Comparison of ENCODE assay signal across 20 mouse cellular contexts in the genomic region with DNA sequence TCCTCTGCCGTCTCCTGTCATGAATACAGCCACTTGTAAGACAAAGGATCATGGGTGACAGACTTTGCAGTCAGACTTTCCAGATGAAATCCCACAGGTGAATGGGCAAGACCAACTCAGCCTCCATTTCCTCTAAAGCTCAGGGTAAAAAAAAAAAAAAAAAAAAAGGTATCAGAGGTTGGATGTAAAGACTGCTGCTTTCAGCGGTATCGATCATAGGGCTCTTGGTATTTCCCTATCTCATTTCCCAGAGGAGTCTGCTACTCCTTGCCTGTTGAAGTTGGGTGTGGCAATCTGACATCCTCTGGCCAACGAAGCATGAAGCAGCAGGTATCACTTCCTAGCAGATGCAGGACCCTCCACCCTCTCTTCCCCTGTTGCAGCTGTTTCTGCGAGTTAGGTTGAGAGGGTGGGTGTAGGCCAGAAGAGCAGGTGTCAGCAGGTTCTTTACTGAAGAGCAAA. TPM values are rescaled to one million over a fixed set of nuclear protein-coding genes. Genes with fewer than 3 reads are reported as not detected.
DNase-seq lines count a peak whose midpoint lies in the region; ATAC-seq and TF ChIP-seq lines count a peak whose summit lies in the region.
"Had no signal": no experiment of that assay in that cellular context is flagged by ENCODE, and none has a peak within 500 bp of the region (broad histone marks: within the 10 kb centered on the region; RNA-seq: fewer than 3 reads in every experiment).

No protein-coding gene starts in this region.

- H3K4me2 ChIP-seq in forebrain, embryonic 14.5 days (ENCODE audit: low read length) = no peak overlapping the region
- H3K4me2 ChIP-seq: heart, embryonic 13.5 days; limb, embryonic 12.5 days; midbrain, embryonic 15.5 days; neural tube, embryonic 13.5 days had no signal

- no peaks in the 10 kb centered on the region for H3K36me3 ChIP-seq in forebrain, embryonic 10.5 days (replicated peaks)
- H3K36me3 ChIP-seq in forebrain, embryonic 14.5 days (ENCODE audit: control insufficient read depth, insufficient read depth, low read length) = no peaks in the 10 kb centered on the region
- H3K36me3 ChIP-seq in G1E (replicated peaks) = no peaks in the 10 kb centered on the region
- no peaks in the 10 kb centered on the region for H3K36me3 ChIP-seq in small intestine, adult 2 months (ENCODE audit: control insufficient read depth, insufficient read depth, low read length)
- H3K36me3 ChIP-seq: heart, embryonic 13.5 days; limb, embryonic 12.5 days; midbrain, embryonic 15.5 days; neural tube, embryonic 13.5 days had no signal

- ATAC-seq in forebrain, embryonic 14.5 days = no peak
- ATAC-seq in G1E (ENCODE audit: extremely low read depth, insufficient number of reproducible peaks, low FRiP score, poor library complexity, severe bottlenecking) = peak; percentile 69
- no peak for ATAC-seq in megakaryocyte-erythroid progenitor cell, adult 5-6 weeks (replicated peaks; ENCODE audit: low FRiP score, low TSS enrichment, poor library complexity, severe bottlenecking)
- ATAC-seq: CD4-positive, CD25-positive, alpha-beta regulatory T cell, adult 4 months; hindbrain, postnatal 0 days; midbrain, embryonic 15.5 days had no signal

- H3K27me3 ChIP-seq in forebrain, embryonic 10.5 days (ENCODE audit: poor library complexity, severe bottlenecking) = peaks cover 78% of the 10 kb centered on the region
- H3K27me3 ChIP-seq in forebrain, embryonic 14.5 days (replicated peaks; ENCODE audit: control insufficient read depth, insufficient read depth, low read length) = no peaks in the 10 kb centered on the region
- peaks cover 34% of the 10 kb centered on the region for H3K27me3 ChIP-seq in G1E (ENCODE audit: insufficient read depth, low read length)
- no peaks in the 10 kb centered on the region for H3K27me3 ChIP-seq in small intestine, adult 2 months (ENCODE audit: control insufficient read depth, insufficient read depth, low read length)

- TF ChIP-seq POLR2A in small intestine, adult 2 months (IDR thresholded peaks at IDR 0.05; ENCODE audit: low read depth, low read length) = no peak

- peak overlapping the region; percentile 71; the same call in 1 of the 2 replicates for H3K27ac ChIP-seq in forebrain, embryonic 10.5 days
- no peak overlapping the region for H3K27ac ChIP-seq in forebrain, embryonic 14.5 days (ENCODE audit: low read depth, low read length)
- peak overlapping the region; percentile 18; the same call in 1 of the 2 replicates for H3K27ac ChIP-seq in small intestine, adult 2 months (ENCODE audit: insufficient read depth, low read depth, low read length)
- H3K27ac ChIP-seq: heart, adult 2 months; heart, embryonic 13.5 days; hindbrain, postnatal 0 days; limb, embryonic 12.5 days; midbrain, embryonic 15.5 days; neural tube, embryonic 13.5 days had no signal

- DNase-seq in forebrain, embryonic 10.5 days (ENCODE audit: extremely low spot score, low spot score) = no peak
- no peak for DNase-seq in forebrain, embryonic 14.5 days (ENCODE audit: low spot score)
- DNase-seq in spleen, adult 18-20 months = peak; percentile 47 to 48
- DNase-seq in spleen, adult 12 weeks (ENCODE audit: low spot score) = no peak
- DNase-seq in G1E (ENCODE audit: low spot score) = no peak
- no peak for DNase-seq in neural tube, embryonic 10.5 days (ENCODE audit: extremely low spot score, low spot score)
- DNase-seq: cerebellum, adult 9-11 months; gastrocnemius, postnatal 36 days; retina, postnatal 1 day; right cerebral cortex, postnatal 4 days; thymus, adult 18-20 months had no signal

- no peak overlapping the region for H3K9ac ChIP-seq in forebrain, embryonic 14.5 days (ENCODE audit: low read length)
- H3K9ac ChIP-seq: heart, embryonic 13.5 days; limb, embryonic 12.5 days; midbrain, embryonic 15.5 days; neural tube, embryonic 13.5 days had no signal

- no peak overlapping the region for H3K4me3 ChIP-seq in forebrain, embryonic 10.5 days
- no peak overlapping the region for H3K4me3 ChIP-seq in forebrain, embryonic 14.5 days (ENCODE audit: low read depth, low read length)
- H3K4me3 ChIP-seq in G1E (ENCODE audit: low read depth, low read length) = no peak overlapping the region
- H3K4me3 ChIP-seq in small intestine, adult 2 months (ENCODE audit: low read depth, low read length) = no peak overlapping the region
- H3K4me3 ChIP-seq: heart, adult 2 months; heart, embryonic 13.5 days; limb, embryonic 12.5 days; midbrain, embryonic 15.5 days; neural tube, embryonic 13.5 days had no signal

- H3K9me3 ChIP-seq in forebrain, embryonic 10.5 days = no peaks in the 10 kb centered on the region
- H3K9me3 ChIP-seq in forebrain, embryonic 14.5 days (replicated peaks; ENCODE audit: control insufficient read depth, low read length) = no peaks in the 10 kb centered on the region
- no peaks in the 10 kb centered on the region for H3K9me3 ChIP-seq in G1E (replicated peaks)
- H3K9me3 ChIP-seq: heart, embryonic 13.5 days; limb, embryonic 12.5 days; midbrain, embryonic 15.5 days; neural tube, embryonic 13.5 days had no signal

- TF ChIP-seq CTCF in G1E (IDR thresholded peaks at IDR 0.05; ENCODE audit: low read depth, low read length) = no peak
- no peak for TF ChIP-seq CTCF in small intestine, adult 2 months (IDR thresholded peaks at IDR 0.05; ENCODE audit: extremely low read depth, insufficient read length, insufficient replicate concordance, low read depth, low read length)

- H3K4me1 ChIP-seq in forebrain, embryonic 10.5 days = peaks cover 59% of the 10 kb centered on the region
- H3K4me1 ChIP-seq in forebrain, embryonic 14.5 days (ENCODE audit: control insufficient read depth, insufficient read depth, low read length) = peaks cover 15% of the 10 kb centered on the region
- peaks cover 44% of the 10 kb centered on the region for H3K4me1 ChIP-seq in G1E (ENCODE audit: insufficient read depth, low read depth, low read length)
- H3K4me1 ChIP-seq in small intestine, adult 2 months (ENCODE audit: control insufficient read depth, insufficient read depth, insufficient read length, low read length) = peaks cover 34% of the 10 kb centered on the region

- 81% methylated on average over 5 of the region's 5 CpGs for WGBS in forebrain, embryonic 10.5 days
- WGBS in forebrain, embryonic 14.5 days = 81% methylated on average over 5 of the region's 5 CpGs
- 24% methylated on average over 5 of the region's 5 CpGs for WGBS in small intestine, adult 2 months

RNA-seq across cellular contexts. Expression of gene Hes1, which starts 29.2 kb away (rescaled TPM):
- polyA plus RNA-seq in forebrain, embryonic 10.5 days (2016; fragmentation: Nextera tagmentation; extraction: Ambion mirVana) = 42.5 and 49.0 TPM in 2 replicates
- 15.2 and 20.5 TPM in 2 replicates for polyA plus RNA-seq in forebrain, embryonic 14.5 days (2014; fragmentation: Nextera tagmentation; extraction: Ambion mirVana)
- total RNA-seq in G1E (2014; fragmentation: Nextera tagmentation) (56.9 and 58.8 TPM in 2 replicates), G1E (2017) (80.3 and 80.7 TPM in 2 replicates)
- 58.2 and 71.0 TPM in 2 replicates for polyA plus RNA-seq in G1E (2012)
- 135 and 295 TPM in 2 replicates for polyA plus RNA-seq in small intestine, adult 2 months (2012; rRNA removed)
- 1.5 and 6.9 TPM in 2 replicates for total RNA-seq in megakaryocyte-erythroid progenitor cell, adult 5-6 weeks (2014; fragmentation: Nextera tagmentation)
- total RNA-seq in megakaryocyte-erythroid progenitor cell, adult 5-6 weeks (2017) = 2.9 and 5.1 TPM in 2 replicates

Comparison
In these comparisons a context has a peak if more than half of its experiments do, and no peak if none do; other contexts are left out.
1. DNase-seq: peak in spleen, adult 18-20 months (2 of 2); none in forebrain, embryonic 10.5 days (single experiment), forebrain, embryonic 14.5 days (single experiment), spleen, adult 12 weeks (single experiment), G1E (single experiment) and neural tube, embryonic 10.5 days (single experiment).